9 mouse cellular contexts compared by ENCODE assay signal in the genomic region with DNA sequence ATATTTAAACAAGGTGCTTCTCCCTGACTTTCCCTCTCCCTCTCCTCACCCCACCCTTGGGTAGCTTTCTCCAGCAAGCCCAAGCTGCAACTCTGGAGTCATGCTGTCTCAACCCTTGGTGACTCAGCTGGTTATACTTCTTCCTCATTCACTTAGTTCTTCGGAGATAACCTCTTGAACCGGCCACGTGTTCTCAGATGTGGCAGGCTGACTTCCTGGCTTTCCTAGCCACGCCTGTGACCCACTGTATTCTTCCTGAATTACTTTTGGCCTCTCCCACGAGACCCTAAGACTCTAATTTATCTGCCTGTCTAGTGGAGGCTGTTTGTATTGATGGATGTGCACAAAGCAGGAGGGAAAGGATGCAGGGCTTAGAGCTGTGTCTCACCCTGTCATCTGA. TPM values are rescaled to one million over a fixed set of nuclear protein-coding genes. Genes with fewer than 3 reads are reported as not detected.
DNase-seq lines count a peak whose midpoint lies in the region; ATAC-seq lines count a peak whose summit lies in the region.
"Had no signal": no experiment of that assay in that cellular context is flagged by ENCODE, and none has a peak within 500 bp of the region (broad histone marks: within the 10 kb centered on the region; RNA-seq: fewer than 3 reads in every experiment).

No protein-coding gene starts in this region.

- H3K4me1 ChIP-seq in intestine, embryonic 14.5 days (replicated peaks; ENCODE audit: control insufficient read depth, insufficient read depth, low read length): 0 out of 2 replicates have a peak, but pooled peaks cover 7% of the 10 kb centered on the region

- no peaks in the 10 kb centered on the region; the same call in 1 of the 2 replicates for H3K9me3 ChIP-seq in intestine, embryonic 14.5 days (ENCODE audit: control insufficient read depth, low read length)
- H3K9me3 ChIP-seq: heart, embryonic 12.5 days had no signal

- H3K27ac ChIP-seq in intestine, embryonic 14.5 days (ENCODE audit: low read depth): no peak overlapping the region

- H3K9ac ChIP-seq in intestine, embryonic 14.5 days (ENCODE audit: low read length): no peak overlapping the region
- H3K9ac ChIP-seq: heart, embryonic 12.5 days had no signal

- ATAC-seq in intestine, embryonic 14.5 days (replicated peaks; ENCODE audit: low FRiP score, low TSS enrichment, low read depth): peak; percentile 63
- peak; percentile 93 for ATAC-seq in megakaryocyte progenitor cell, adult 5-6 weeks (replicated peaks; ENCODE audit: poor library complexity)

- H3K36me3 ChIP-seq in intestine, embryonic 14.5 days (ENCODE audit: control insufficient read depth, insufficient read depth, low read length): no peaks in the 10 kb centered on the region
- H3K36me3 ChIP-seq: heart, embryonic 12.5 days had no signal

- no peak overlapping the region for H3K4me3 ChIP-seq in intestine, embryonic 14.5 days (ENCODE audit: low read depth, low read length)
- H3K4me3 ChIP-seq: heart, embryonic 12.5 days had no signal

- WGBS in intestine, embryonic 14.5 days: 12% methylated on average over 5 of the region's 5 CpGs

- peak; percentile 36 for DNase-seq in A20 (ENCODE audit: low read depth, low spot score)
- DNase-seq in CD4-positive, CD25-positive, alpha-beta regulatory T cell, adult 2 months (ENCODE audit: low read depth, low spot score): peak; percentile 45
- no peak for DNase-seq in intestine, embryonic 14.5 days (ENCODE audit: low spot score)
- no peak for DNase-seq in c-Kit-positive CD71-positive TER-119-positive erythroid progenitor cells, embryonic 14.5 days (ENCODE audit: low spot score)
- no peak for DNase-seq in layer of hippocampus, adult 11-12 months (ENCODE audit: low spot score)
- DNase-seq in gastrocnemius, adult 8-10 months (ENCODE audit: low spot score in 2 of 2): no peak
- DNase-seq: adrenal gland, adult 8-10 months had no signal

- no peaks in the 10 kb centered on the region for H3K27me3 ChIP-seq in intestine, embryonic 14.5 days (replicated peaks; ENCODE audit: control insufficient read depth, insufficient read depth, low read length)

- no peak overlapping the region for H3K4me2 ChIP-seq in intestine, embryonic 14.5 days (ENCODE audit: low read length)
- H3K4me2 ChIP-seq: heart, embryonic 12.5 days had no signal

RNA-seq across cellular contexts. Expression of gene Abcc3, which starts 22.0 kb away (rescaled TPM):
- 1.5 and 2.1 TPM in 2 replicates for polyA plus RNA-seq in intestine, embryonic 14.5 days (2014; fragmentation: Nextera tagmentation; extraction: Ambion mirVana)
- total RNA-seq in megakaryocyte progenitor cell, adult 5-6 weeks (2015): 0.07 and 0.56 TPM in 2 replicates
- total RNA-seq in megakaryocyte progenitor cell, adult 5-6 weeks (2017): 0.17 TPM in 1 of 2 replicates, not detected in the other
- total RNA-seq in gastrocnemius, adult 8-10 months (2022): under 1 TPM; 0.17 to 0.65 (median 0.36) TPM

RNA-seq across cellular contexts. Expression of gene Ankrd40, which starts 43.0 kb away (rescaled TPM):
- 19.9 and 20.4 TPM in 2 replicates for polyA plus RNA-seq in intestine, embryonic 14.5 days (2014; fragmentation: Nextera tagmentation; extraction: Ambion mirVana)
- 18.8 and 21.7 TPM in 2 replicates for total RNA-seq in megakaryocyte progenitor cell, adult 5-6 weeks (2015)
- total RNA-seq in megakaryocyte progenitor cell, adult 5-6 weeks (2017): 59.6 and 77.8 TPM in 2 replicates
- 100 to 1,000 TPM; 219 to 291 (median 246) TPM for total RNA-seq in gastrocnemius, adult 8-10 months (2022)

RNA-seq across cellular contexts. Expression of gene Luc7l3, which starts 49.0 kb away (rescaled TPM):
- 89.6 and 96.3 TPM in 2 replicates for polyA plus RNA-seq in intestine, embryonic 14.5 days (2014; fragmentation: Nextera tagmentation; extraction: Ambion mirVana)
- total RNA-seq in megakaryocyte progenitor cell, adult 5-6 weeks (2015): 160 and 188 TPM in 2 replicates
- 289 and 470 TPM in 2 replicates for total RNA-seq in megakaryocyte progenitor cell, adult 5-6 weeks (2017)
- total RNA-seq in gastrocnemius, adult 8-10 months (2022): 10 to 100 TPM; 21.7 to 37.7 (median 28.2) TPM

Comparison
In these comparisons a context has a peak if more than half of its experiments do, and no peak if none do; other contexts are left out.
1. DNase-seq: peak in A20 (single experiment) and CD4-positive, CD25-positive, alpha-beta regulatory T cell, adult 2 months (single experiment); none in intestine, embryonic 14.5 days (single experiment), c-Kit-positive CD71-positive TER-119-positive erythroid progenitor cells, embryonic 14.5 days (single experiment), layer of hippocampus, adult 11-12 months (single experiment) and gastrocnemius, adult 8-10 months (0 of 2).
2. RNA of gene Luc7l3, which starts 49.0 kb away (total RNA-seq): 160 to 470 TPM in megakaryocyte progenitor cell, adult 5-6 weeks; 21.7 to 37.7 TPM in gastrocnemius, adult 8-10 months; every median in the first group is over 4 times any median in the second.